Mouse (Mus musculus): Measurements from ENCODE around the gene Abcc8.
"Not testable (repeated sequence)": the region's sequence is repeated elsewhere in the genome, so short reads cannot be mapped to it uniquely, and the experiment has no call there.

The Abcc8 gene

GRCm38 (mm10) chr7:46179431-46180275, at the start of gene Abcc8:
Gene Abcc8 (minus strand): TSS chr7:46180033.
- DNase-seq = peak; percentile 59

DNA sequence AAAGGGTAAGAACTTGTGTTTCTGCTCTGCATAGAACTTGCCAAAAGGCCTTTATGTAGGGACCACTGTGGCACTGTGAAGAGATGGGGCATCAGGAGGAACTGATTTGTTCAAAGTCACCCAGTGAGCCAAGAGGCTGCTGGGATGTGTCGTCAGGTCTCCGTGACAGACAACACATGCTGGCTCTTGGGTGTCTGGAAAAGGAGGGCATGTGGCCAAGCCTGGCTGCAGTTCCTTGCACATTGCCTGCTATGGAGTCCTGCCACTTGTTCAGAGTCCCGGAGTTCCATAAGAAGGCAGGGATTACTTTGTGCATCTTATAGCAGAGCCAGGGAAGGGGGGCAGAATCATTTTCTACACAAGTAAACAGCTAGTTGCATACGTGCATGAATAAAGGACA, 47.1 kb upstream of the Abcc8 start:
- peak; percentile 24 for DNase-seq

DNA sequence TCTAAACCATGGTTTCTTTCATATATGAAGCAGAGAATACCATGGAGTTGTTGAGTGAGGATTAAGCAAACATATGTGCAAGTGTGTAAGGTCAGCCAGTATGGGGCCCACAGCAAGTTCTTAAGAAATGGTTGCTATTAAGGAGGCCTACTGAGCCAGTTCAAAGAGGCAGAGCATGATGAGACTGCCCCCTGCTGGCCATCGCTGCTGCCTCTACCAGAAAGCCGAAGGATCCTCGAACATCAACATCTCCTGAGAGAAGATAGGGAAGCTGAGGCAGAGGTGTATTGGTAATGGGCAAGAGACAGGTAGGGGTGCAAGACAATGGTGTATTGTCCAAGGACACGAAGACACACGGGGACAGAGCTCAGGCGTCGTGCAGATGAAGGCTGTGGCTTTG, 46.4 kb upstream of the Abcc8 start:
- peak; percentile 50 for DNase-seq

GRCm38 (mm10) chr7:46220591-46221129, 40.8 kb upstream of the Abcc8 start:
- DNase-seq = no peak

DNA sequence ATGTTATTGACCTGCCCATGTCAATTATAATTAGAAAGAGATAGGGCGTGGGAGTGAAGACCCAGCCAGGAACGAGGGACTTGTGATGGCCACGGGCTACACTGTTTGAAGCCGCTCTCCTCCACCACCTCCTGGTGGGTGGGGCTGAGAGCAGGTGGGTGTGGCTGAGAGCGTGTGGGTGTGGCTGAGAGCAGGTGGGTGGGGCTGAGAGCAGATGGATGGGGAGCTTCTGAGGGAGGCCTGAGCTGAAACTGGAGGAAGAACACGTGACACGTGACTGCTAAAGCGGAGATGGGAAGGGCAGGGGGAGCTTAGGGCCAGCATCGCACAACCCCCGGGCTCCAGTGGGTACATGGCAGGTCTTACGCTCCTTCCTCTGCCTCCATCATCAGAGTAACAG, 38.6 kb upstream of the Abcc8 start:
- DNase-seq = no peak

- DNase-seq = no peak
Measured at GRCm38 (mm10) chr7:46216481-46216880, 36.6 kb upstream of the Abcc8 start.

- no peak for DNase-seq
Measured at GRCm38 (mm10) chr7:46210276-46210675, 30.4 kb upstream of the Abcc8 start.

- DNase-seq = no peak
Measured at GRCm38 (mm10) chr7:46208131-46208530, 28.3 kb upstream of the Abcc8 start.

GRCm38 (mm10) chr7:46204775-46205174, 24.9 kb upstream of the Abcc8 start:
- no peak for DNase-seq

DNA sequence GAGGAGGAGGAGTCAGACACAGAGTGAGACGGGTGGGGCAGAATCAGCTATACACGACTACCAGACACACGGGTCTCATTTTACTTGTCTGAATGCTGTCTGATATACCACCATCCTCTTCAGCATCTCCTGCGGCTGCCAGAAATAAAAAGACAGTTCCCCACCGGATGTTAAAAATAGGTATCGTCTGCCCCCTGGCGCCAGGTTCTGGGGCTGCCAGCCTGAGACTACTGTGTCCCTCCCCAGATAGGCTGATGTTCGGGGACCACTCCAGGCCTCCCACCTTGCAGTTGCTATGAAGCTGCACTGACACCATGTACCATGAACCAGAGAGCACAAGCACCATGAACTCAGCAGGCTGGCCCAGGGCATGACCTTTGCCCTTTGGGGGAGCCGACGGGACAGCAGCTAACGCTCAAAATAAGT, 24.2 kb upstream of the Abcc8 start:
- DNase-seq = peak; percentile 51

DNA sequence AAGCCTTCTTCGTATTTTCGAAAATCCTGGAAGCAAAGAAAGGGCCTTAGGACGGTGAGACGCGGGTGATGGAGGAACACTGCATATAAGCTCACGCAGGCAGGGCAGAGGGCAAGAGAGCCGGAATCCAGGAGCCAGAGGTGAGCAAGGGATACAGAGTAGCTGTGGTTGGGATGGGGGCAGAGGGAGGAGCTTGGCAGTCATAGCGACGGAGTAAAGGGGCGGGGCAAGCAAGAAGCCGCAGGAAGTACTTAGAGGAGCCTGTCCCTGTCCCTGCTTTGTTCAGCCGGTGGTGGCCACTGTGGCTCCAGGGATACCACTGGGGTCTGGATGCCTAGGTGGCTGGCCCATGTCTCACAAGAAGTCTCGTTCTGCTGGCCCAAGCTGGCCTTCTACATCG, 21.8 kb upstream of the Abcc8 start:
- DNase-seq = no peak

- DNase-seq = no peak
Measured at GRCm38 (mm10) chr7:46200021-46200420, 20.2 kb upstream of the Abcc8 start.

GRCm38 (mm10) chr7:46195356-46195755, 15.5 kb upstream of the Abcc8 start:
- no peak for DNase-seq

DNA sequence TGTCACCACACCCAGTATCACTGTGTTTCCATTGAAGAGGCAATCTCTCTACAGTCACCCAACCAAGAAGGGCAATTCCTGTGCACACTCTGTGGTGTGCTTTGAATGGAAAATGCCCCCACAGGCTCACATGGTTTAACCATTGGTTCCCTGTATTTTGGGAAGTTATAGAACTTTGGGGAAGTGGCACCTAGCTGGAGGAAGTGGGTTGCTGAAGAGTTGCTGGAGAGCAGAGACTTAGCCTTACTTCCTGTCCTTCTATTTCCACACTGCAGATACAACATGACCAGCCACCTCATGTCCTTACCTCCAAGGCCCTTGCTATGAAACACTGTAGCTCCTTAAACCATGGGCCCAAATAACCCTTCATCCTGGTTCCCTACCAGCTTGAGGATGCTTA, 4.4 kb upstream of the Abcc8 start:
- DNase-seq = no peak

DNA sequence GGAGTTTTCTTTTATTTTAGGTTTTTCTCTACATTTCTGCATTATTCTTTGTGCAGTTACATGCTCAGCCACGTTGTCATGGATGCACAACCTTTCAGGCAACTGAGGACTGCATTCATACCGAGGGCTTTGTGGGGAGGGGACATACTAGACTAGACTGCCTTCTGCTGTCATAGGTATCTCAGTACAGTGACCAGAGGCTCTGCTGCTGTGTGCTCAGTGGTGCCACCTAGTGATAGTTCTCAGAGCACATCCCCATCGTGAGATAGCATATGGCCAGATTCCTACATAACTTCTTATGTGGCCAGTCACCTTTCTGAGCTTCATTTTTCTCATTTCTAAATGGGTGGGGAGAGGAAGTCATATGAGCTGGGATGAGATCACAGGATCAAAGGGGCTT, 1.8 kb upstream of the Abcc8 start:
- peak; percentile 72 for DNase-seq

- DNase-seq = not testable (repeated sequence)
Measured at GRCm38 (mm10) chr7:46168980-46169379, 10.9 kb downstream of the Abcc8 start.

DNA sequence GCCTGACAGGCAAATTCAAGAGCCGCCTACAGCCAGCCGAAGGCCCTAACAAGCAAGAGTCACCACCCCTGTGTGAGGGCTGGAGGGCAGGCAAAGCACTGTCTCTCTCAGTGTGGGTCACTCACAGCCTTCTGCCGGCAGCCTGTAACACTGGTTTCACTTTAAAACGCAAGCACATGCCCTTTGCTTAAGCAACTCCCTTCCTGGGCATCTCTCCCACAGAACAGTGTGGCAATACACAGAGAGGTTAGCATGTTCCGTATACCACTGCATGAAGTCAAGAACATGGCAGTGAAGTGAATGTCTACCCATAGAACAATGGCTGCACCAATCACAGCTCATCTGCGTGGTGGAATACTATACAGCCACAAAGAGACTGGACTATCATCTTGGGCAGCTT, 11.4 kb downstream of the Abcc8 start:
- no peak for DNase-seq

- no peak for DNase-seq
Measured at GRCm38 (mm10) chr7:46167901-46168300, 11.9 kb downstream of the Abcc8 start.

DNA sequence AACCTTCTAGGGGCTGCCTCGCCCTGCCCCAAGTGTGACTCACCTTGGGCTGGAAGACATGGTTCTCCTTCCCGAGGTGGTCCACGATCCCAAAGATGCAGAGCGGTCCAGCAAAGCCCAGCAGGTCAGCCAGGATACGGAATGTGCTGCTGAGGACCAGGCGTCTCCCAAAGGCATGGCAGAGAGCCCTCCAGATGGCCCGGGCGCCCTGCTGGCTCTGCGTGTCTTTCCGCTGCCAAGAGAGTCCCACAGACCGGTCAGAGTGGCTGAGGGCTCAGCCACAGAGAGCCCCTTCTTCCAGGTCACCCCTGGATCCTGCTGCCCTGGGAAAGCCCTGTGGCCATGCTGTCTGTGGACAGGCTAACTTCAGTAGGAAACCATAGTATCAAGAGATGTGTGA, 14.0 kb downstream of the Abcc8 start:
- peak; percentile 63 for DNase-seq

GRCm38 (mm10) chr7:46162731-46163130, 17.1 kb downstream of the Abcc8 start:
- DNase-seq = no peak

- peak; percentile 92 for DNase-seq
Measured at GRCm38 (mm10) chr7:46162132-46162727, 17.6 kb downstream of the Abcc8 start.

DNA sequence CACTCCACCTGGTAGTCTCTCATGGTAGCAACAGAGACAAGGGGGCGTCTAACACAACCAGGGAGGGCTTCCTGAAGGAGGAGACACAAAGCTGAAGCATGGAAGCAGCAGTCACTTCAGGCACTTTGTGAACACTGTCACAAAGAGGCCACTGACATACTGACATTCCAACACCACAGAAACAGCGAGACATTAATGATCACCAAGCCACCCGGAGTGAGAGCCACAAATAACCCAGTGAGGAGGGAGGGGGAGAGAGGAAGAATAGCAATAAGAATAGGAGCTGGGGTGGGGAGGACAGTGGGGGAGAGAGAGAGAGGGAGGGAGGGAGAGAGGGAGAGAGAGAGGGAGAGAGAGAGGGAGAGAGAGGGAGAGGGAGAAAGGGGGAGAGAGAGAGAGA, 18.2 kb downstream of the Abcc8 start:
- peak; percentile 38 for DNase-seq

DNA sequence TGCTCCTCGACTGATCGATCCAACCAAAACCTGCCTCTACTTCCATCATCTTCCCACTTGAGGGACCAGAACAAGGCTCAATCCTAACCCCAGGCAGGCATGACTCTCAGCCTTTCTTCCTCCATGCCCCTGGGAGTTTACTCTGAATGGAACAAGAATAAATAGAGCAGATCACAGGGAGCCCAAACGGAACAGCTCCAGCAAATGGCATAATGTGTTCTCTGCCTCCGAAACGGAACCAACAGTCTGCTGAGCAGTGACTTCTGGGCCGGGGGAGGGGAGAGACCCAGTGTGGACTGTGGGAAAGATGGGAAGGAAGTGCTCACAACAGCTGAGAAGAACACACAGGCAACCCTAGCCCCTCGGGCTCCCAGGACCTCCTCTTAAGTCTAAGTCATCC, 22.1 kb downstream of the Abcc8 start:
- DNase-seq = no peak

All from cerebellum, adult 11 months (tissue).